Mouse (Mus musculus): ENCODE data around the gene Cela3b.
"Not testable (repeated sequence)": the region's sequence is repeated elsewhere in the genome, so short reads cannot be mapped to it uniquely, and the experiment has no call there.

Cela3b gene

DNA sequence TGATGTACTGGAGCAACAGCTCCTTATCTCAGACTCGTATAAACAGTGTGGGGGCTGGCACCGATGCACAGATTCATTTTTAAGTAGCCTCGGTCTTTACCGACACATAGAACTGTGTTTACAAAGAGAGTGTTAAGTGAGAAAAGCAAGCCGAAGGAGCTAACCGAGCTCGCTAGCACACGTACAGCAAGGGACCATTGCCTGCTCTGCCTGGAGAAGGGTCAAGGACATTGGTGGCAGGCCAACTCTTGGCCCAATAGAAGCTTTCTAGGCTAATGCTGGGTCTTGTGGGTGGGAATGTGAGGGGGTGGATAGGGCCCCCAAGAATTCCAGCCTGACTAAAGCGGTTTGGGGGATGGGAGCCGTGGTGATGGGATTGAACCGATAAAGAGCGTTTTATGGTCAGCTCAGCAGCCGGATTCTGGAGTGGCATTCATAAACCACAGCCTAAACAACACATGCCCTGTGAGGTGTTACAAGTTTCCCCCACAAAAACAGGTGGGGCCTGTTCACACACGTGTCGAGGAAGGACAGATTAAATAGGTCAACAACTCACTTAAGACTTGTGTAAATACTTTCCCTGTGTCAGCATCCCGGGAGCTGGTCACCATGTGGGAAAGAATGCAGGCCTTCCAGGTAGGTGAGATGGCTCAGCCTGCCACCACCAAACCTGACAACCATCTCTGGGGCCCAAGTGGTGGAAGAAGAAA lies 31.8 kb upstream of the Cela3b start:
- no peak for DNase-seq (ENCODE audit: low spot score in 2 of 2)

DNA sequence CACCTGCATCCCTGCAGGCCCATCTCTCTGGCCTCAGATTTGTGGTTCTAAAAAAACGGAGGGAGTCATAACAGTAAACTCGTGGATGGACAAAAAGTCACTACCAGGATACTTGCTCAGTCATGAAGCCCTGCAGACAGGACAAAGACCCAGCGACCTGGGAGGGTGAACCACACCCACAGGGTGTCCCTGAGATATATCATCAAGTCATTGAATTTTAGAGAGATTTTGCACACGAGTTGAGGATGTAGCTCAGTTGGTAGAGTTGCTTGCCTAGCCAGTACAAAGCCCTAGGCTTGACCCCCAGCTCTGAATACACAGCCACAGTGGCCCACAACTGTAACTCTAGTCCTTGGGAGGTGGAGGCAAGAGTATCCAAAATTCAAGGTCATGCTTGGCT lies 30.9 kb upstream of the Cela3b start:
- DNase-seq (ENCODE audit: low spot score in 2 of 2): no peak

GRCm38 (mm10) chr4:137460676-137461075 lies 30.3 kb upstream of the Cela3b start:
- DNase-seq (ENCODE audit: low spot score in 2 of 2): no peak

- DNase-seq (ENCODE audit: low spot score in 2 of 2): no peak
Measured at GRCm38 (mm10) chr4:137458861-137459260, 28.5 kb upstream of the Cela3b start.

GRCm38 (mm10) chr4:137458310-137458709 lies 28.0 kb upstream of the Cela3b start:
- no peak for DNase-seq (ENCODE audit: low spot score in 2 of 2)

- DNase-seq (ENCODE audit: low spot score in 2 of 2): no peak
Measured at GRCm38 (mm10) chr4:137457292-137457691, 27.0 kb upstream of the Cela3b start.

GRCm38 (mm10) chr4:137456581-137456980 lies 26.2 kb upstream of the Cela3b start:
- no peak for DNase-seq (ENCODE audit: low spot score in 2 of 2)

DNA sequence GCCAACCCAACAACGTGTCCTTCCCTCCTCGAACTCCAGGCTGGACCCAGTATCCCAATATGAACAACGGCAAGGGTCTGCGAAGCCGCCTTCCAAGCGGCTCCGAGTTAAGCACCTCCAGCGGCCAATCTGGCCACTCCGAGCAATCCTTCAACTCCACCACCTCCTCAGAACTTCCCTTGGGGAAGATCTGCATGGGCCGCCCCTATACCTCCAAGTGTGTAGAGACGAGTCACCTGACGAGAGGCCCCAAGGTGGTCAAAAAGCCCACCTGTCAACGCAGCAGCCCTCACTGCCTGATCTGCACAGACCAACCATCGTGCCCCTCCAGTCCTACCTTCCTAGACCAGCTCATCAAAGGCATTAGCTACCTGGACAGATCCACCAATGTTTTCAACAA lies 24.2 kb upstream of the Cela3b start:
- no peak for DNase-seq (ENCODE audit: low spot score in 2 of 2)

GRCm38 (mm10) chr4:137453234-137453767 lies 23.0 kb upstream of the Cela3b start, which contains the start of gene 1700013G24Rik:
1700013G24Rik (plus strand) TSS chr4:137453284.
- DNase-seq (ENCODE audit: low spot score in 2 of 2): no peak

- DNase-seq (ENCODE audit: low spot score in 2 of 2): no peak
Measured at GRCm38 (mm10) chr4:137452190-137452589, 21.9 kb upstream of the Cela3b start.

GRCm38 (mm10) chr4:137449715-137450114 lies 19.4 kb upstream of the Cela3b start:
- no peak for DNase-seq (ENCODE audit: low spot score in 2 of 2)

GRCm38 (mm10) chr4:137449132-137449531 lies 18.8 kb upstream of the Cela3b start:
- no peak for DNase-seq (ENCODE audit: low spot score in 2 of 2)

DNA sequence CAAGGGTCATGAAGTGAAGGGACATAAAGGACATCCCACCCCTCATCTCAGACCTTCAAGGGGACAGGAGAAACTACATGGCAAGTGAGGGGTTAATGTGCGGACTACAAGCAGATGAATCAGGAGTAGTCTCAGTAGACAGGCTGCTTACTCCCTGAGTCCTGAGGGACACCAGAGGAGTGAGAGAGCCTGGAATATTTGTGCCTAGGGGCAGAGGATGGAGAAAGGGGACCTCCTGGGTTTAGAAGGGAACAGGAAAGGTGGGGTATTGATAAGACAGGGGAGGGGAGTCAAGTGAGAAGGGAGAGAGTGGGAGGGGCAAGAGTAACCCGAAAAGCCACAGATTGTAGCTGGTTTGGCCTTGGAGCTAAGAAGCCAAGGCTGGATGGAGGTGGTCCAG lies 18.3 kb upstream of the Cela3b start:
- DNase-seq (ENCODE audit: low spot score in 2 of 2): no peak

DNA sequence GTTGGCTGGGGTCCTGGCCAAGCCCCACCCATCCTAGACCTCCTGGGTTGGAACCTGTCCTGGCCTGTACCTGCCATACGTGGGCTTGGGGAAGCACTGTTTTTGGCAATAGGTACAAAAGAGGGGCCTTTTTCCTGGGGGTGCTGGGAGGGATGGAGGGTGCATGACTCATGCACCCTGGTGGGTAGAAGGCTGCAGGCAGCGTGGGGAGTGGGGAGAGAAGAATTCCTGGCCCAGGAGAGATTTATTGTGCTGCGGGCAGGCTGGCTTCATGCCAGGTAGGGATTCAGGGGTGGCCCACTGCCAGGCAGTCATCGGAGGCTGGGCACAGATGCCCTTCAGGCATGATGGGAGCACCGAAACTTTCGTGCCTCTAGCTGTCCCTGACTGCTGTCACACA lies 17.9 kb upstream of the Cela3b start:
- no peak for DNase-seq (ENCODE audit: low spot score in 2 of 2)

DNA sequence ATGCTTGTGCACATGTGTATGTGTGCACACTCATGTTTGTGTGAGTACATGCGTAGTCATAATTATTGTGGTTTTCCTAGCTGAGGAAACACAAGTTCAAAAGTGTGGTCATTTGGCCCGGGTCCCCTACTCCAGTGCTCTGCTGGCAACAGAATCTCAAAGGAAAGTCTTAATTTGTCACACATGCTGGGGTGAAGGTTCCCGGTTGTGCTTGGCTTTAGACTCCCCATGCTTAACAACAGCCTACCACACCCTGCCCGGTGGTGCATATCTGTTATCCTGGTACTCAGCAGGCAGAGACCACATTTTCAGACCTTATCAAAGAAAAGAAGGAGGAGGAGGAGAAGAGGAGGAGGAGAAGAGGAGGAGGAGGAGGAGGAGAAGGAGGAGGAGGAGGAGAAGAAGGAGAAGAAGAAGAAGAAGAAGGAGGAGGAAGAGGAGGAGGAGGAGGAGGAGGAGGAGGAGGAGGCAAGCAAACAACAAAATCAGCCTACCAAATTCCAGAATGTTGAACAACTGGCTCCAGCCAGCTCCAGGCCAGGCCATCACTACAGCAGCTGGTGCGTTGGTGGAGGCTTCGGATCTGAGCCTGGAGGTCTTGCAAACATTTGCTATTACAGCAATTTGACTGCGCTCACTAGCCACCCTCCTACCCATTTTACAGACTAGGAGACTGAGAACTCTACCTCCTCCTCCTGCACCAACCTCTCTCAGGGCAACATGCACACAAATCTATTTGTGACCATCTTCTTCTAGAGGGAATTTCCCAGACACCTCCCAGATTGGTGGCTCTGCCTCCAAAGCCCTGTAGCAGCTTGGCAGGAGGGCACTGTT lies 17.2 kb upstream of the Cela3b start:
- no peak for DNase-seq (ENCODE audit: low spot score in 2 of 2)

DNA sequence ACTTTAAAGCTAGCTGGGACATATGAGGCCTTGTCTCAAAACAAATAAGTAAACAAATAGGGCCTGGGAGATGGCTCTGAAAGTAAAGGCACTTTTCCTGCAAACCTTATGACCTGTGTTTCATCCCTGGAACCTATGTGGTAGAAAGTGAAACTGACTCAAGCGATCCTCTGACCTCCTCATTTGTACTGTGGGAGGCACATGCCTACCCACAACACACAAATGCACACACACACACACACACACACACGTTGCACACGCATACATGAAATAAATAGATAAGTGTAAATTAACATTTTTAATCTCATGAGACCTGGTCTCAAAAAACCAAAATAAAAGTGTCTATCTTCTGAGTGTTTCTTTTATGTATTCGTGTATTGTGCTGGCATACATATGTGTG lies 15.5 kb upstream of the Cela3b start:
- no peak for DNase-seq (ENCODE audit: low spot score in 2 of 2)

GRCm38 (mm10) chr4:137443625-137444024 lies 13.3 kb upstream of the Cela3b start:
- DNase-seq (ENCODE audit: low spot score in 2 of 2): peak in 1 of 2 experiments; percentile 54

DNA sequence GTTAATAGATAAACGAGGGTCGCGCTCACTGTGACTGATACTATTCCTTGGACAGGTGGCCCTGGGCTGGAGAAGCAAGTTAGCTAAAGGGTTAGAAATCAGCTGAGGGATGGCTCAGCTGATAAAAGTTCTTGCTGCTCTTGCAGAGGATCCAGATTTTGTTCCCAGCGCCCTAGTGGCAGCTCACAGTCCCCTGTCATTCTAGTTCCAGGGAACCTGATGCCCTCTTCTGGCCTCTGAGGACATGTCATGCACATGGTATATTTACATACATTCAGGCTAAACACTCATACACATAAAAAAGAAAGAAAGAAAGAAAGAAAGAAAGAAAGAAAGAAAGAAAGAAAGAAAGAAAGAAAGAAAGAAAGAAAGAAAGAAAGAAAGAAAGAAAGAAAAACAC lies 11.0 kb upstream of the Cela3b start:
- no peak for DNase-seq (ENCODE audit: low spot score in 2 of 2)

DNA sequence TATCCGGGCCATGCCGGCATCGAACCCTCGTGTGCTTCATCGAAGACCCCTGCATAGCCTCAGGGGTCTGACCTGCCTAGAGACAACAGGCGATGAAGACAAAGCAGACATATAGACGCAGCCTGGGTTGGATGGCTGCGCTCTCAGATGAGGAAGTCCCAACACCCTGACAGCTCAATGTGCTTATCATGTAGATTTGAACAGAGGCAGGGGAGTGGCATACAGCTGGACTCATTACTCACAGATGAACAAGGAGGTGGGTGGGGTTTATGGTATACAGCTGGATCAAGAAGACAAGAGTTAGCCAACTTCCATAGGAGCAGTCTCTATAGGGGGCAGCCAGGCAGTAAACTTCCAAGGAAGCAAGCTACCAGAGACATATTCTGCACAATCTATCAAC lies 8.5 kb upstream of the Cela3b start:
- no peak for DNase-seq (ENCODE audit: low spot score in 2 of 2)

DNA sequence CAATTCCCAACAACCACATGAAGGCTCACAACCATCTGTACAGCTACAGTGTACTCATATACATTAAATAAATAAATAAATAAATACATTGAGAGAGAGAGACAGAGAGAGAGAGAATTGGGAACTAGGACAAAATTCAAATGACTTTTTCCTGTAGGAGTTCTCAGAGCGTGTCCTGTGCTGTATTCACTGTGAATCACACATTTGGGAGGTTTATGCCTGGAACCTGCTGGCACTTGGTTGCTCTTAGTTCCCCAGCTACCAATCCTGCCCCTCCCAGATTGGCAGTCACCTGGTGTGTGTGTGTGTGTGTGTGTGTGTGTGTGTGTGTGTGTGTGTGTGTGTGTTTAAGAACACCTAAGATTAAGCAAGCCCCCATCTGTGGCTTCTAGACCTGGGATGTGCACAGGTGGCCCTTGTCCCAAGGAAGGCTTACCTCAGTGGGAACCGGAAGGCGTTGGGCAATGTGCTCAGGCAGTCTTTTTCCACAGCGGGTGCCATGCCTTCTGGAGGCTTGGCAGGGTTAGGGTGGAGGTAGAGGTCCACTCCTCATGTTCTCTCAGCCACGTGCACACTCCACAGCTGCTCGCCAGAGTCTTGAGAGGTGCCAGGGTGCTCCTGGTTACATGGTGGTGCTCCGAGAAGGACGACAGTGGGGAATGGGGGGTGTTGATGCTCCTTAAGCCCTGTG lies 6.8 kb upstream of the Cela3b start:
- DNase-seq (ENCODE audit: low spot score in 2 of 2): no peak

GRCm38 (mm10) chr4:137432700-137433550 lies 2.6 kb upstream of the Cela3b start:
- not testable (repeated sequence) for DNase-seq (ENCODE audit: low spot score in 2 of 2)

Measured in spleen, postnatal 14 days (tissue).